Mouse (Mus musculus) stomach, embryonic 14.5 days (tissue): ENCODE measurements around the gene Gm28043. TPM values are rescaled to one million over a fixed set of nuclear protein-coding genes. Genes with fewer than 3 reads are reported as not detected.

ENCODE experiments used
- ATAC-seq: fragments of 200-750 bp; cut with Nextera tagmentation; 2 replicates; pipeline ENCODE4 v1.8.0; 2017; ENCODE audit warnings: low read depth, moderate TSS enrichment; ENCODE audit not compliant: insufficient number of reproducible peaks, insufficient read depth, low FRiP score
- H3K27ac ChIP-seq: fragments of 300-500 bp; sonication (generic); 2 replicates; pipeline ENCODE4 v1.5.1; 2014; ENCODE audit warnings: mild to moderate bottlenecking, low read length, moderate library complexity, mixed read lengths
- H3K27me3 ChIP-seq: fragments of 300-500 bp; sonication (generic); 2 replicates; pipeline ENCODE4 v1.6.1; 2014; ENCODE audit warnings: low read length, control low read depth, mixed read lengths; ENCODE audit not compliant: control insufficient read depth, insufficient read depth
- H3K36me3 ChIP-seq: fragments of 300-500 bp; sonication (generic); 2 replicates; pipeline ENCODE4 v1.6.1; 2014; ENCODE audit warnings: mild to moderate bottlenecking, control low read depth, low read length, moderate library complexity, mixed read lengths; ENCODE audit not compliant: control insufficient read depth, insufficient read depth
- H3K4me1 ChIP-seq: fragments of 300-500 bp; sonication (generic); 2 replicates; pipeline ENCODE4 v1.6.1; 2014; ENCODE audit warnings: low read length, control low read depth, mixed read lengths; ENCODE audit not compliant: control insufficient read depth, insufficient read depth
- H3K4me2 ChIP-seq: fragments of 300-500 bp; sonication (generic); replicated peaks from 2 replicates; pipeline ENCODE4 v1.6.1; 2014; ENCODE audit warnings: low read depth, low read length, control low read depth
- H3K4me3 ChIP-seq: fragments of 300-500 bp; sonication (generic); 2 replicates; pipeline ENCODE4 v1.5.1; 2014; ENCODE audit warnings: low read depth, low read length, control low read depth
- H3K9ac ChIP-seq: fragments of 300-500 bp; sonication (generic); replicated peaks from 2 replicates; pipeline ENCODE4 v1.6.1; 2014; ENCODE audit warnings: low read depth, mild to moderate bottlenecking, control low read depth, low read length, moderate library complexity, mixed read lengths
- H3K9me3 ChIP-seq: fragments of 300-500 bp; sonication (generic); 2 replicates; pipeline ENCODE4 v1.6.1; 2016; ENCODE audit warnings: low read depth, low read length, control low read depth; ENCODE audit not compliant: control insufficient read depth
- WGBS: fragments of 180-500 bp; shearing (Covaris S2); extraction: QIAGEN DNeasy Blood & Tissue Kit; methylation state at CpG from one replicate; pipeline ENCODE4 v1.1.7; 2014; 5-methylcytosine and 5-hydroxymethylcytosine counted together
- polyA plus RNA-seq: library from polyadenylated mRNA; unstranded; fragments of >200 nt; fragmentation: Nextera tagmentation; extraction: Ambion mirVana; gene quantifications from 2 replicates; pipeline ENCODE4 v1.2.1, GENCODE M21; 2014

Gene Gm28043
- 2.7 and 4.3 TPM in 2 replicates for polyA plus RNA-seq

DNA sequence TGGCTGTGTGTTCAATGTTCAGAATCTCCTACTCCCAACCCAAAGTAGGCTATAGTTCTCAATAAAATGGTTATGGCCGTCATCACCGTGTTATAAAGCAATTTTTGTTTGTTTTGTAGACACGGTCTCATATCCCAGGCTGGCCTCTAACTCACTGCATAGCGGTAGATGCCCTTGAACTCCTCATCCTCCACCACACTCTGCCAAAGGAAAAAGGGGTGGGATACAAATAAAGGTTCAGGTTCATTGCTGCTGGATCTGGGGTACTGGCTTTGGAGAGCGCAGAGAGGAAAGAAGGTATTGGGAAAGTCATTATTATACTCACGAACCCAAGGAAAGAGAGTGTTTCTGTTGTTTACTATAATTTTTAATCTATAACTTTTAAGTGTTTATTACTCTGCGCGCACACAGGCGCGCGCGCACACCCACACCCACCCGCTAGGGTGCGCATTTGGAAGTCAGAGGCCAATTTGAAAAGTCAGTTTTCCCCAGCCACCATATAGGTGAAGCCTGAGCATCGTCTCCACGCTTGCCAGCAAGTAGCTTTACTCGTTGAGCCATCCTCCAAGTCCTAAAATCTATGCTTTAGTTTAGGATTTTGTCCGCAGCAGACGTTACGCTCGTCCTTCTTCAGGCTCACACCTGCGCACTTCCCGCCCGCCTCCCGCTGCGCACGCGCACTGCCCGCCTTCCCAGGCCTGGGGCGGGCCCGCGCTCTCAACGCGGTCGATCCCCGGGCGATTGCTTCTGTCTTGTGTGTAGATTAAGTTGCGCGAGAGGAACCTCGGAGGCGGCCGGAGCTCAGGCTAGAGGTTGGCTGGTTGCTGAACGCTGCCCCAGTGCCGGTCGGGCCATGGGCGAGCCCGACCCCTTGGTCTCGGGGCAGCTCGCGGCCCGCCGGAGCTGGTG, at the start of gene Gm28043, which contains the start of gene Rnf8:
Gene Gm28043 (plus strand): TSS at position 762 of the 909 bp plus-strand sequence.
Gene Rnf8 (plus strand): TSS at position 676 of the 909 bp plus-strand sequence.
- peaks cover 7% of the 10 kb centered on the region; the same call in 1 of the 2 replicates for H3K36me3 ChIP-seq
- peak within 1 kb of the TSS; percentile 98 for H3K4me3 ChIP-seq
- WGBS: 2% methylated on average over 52 of the region's 52 CpGs

DNA sequence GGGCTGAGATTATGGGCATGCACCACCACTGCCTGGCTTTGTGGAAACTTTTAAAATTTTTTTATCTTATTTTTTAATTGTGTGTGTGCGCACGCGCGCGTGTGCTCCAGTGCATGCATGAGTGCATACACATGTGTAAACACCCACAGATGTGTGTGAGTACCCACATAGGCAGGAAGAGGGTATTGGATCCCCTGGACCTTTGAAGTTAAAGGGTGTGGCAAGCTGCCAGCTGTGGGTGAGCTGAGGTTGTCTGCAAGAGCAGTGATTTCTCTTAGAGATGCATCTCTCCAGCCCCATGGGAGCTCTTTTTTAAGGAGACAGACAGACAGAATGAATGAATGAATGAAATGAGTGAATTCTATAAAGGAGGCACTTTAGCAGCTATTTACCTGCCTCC, 49.2 kb upstream of the Gm28043 start:
- no peak overlapping the region for H3K4me3 ChIP-seq
- H3K36me3 ChIP-seq: peaks cover 21% of the 10 kb centered on the region; the same call in 1 of the 2 replicates
- H3K4me2 ChIP-seq: no peak overlapping the region
- H3K27ac ChIP-seq: no peak overlapping the region
- no peaks in the 10 kb centered on the region for H3K4me1 ChIP-seq
- H3K9me3 ChIP-seq: no peaks in the 10 kb centered on the region
- no peak overlapping the region for H3K9ac ChIP-seq
- no peak for ATAC-seq
- WGBS: 98% methylated on average over 5 of the region's 5 CpGs
- no peaks in the 10 kb centered on the region for H3K27me3 ChIP-seq

More for the DNA sequence above, at the start of gene Gm28043, which contains the start of gene Rnf8:
- no peaks in the 10 kb centered on the region for H3K9me3 ChIP-seq
- H3K4me2 ChIP-seq: peak within 1 kb of the TSS; percentile 81
- peak within 1 kb of the TSS; percentile 96 for H3K9ac ChIP-seq
- H3K27me3 ChIP-seq: no peaks in the 10 kb centered on the region
- peak; percentile 91 for ATAC-seq
- H3K4me1 ChIP-seq: peaks cover 23% of the 10 kb centered on the region
- peak within 1 kb of the TSS; percentile 94 for H3K27ac ChIP-seq

DNA sequence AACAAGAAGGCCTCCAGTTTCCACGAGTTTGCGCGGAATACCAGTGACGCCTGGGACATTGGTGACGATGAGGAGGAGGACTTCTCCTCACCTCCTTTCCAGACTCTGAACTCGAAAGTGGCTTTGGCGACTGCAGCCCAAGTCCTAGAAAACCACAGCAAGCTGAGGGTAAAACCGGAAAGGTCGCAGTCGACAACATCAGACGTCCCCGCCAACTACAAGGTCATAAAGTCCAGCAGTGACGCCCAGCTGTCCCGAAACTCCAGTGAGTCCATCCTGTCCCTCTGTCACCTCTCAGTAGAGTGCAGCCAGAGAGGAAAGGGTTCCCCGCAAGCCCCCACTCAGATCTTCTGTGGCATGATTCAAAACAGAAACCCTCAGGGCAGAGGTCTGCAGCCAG, 46.2 kb upstream of the Gm28043 start:
- WGBS: 89% methylated on average over 15 of the region's 15 CpGs
- Histone ChIP-seq H3K4me2 (no peak overlapping the region), H3K36me3 (peaks cover 41% of the 10 kb centered on the region)

DNA sequence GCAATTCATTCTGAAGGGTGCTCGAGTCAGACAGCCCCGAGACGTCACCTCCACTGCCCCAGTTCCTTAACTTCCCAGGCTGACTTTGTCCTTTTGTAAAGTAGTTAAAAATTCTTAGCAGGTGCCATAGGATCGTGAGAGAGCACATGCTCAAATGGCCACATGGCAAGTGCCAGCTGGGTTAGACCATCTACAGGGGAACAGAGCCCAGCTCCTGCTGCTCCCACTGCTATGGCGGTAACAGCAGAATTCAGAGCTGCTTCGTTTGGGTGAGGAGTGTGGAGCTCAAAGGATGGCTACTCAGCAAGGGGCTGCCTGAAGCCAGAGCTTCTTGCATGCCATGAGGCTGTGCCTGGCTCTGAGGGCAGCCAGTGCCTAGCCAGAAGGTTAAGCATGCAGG, 44.8 kb upstream of the Gm28043 start:
- H3K9ac ChIP-seq: no peak overlapping the region
- H3K4me1 ChIP-seq: no peaks in the 10 kb centered on the region
- no peak overlapping the region for H3K27ac ChIP-seq
- no peaks in the 10 kb centered on the region for H3K27me3 ChIP-seq
- no peak overlapping the region for H3K4me3 ChIP-seq
- H3K9me3 ChIP-seq: no peaks in the 10 kb centered on the region
- no peak for ATAC-seq
- no peak overlapping the region for H3K4me2 ChIP-seq
- H3K36me3 ChIP-seq: peaks cover 41% of the 10 kb centered on the region
- 87% methylated on average over 6 of the region's 6 CpGs for WGBS

More for the DNA sequence above, 46.2 kb upstream of the Gm28043 start:
- H3K27ac ChIP-seq: no peak overlapping the region
- no peaks in the 10 kb centered on the region for H3K4me1 ChIP-seq
- H3K27me3 ChIP-seq: no peaks in the 10 kb centered on the region
- no peaks in the 10 kb centered on the region for H3K9me3 ChIP-seq
- H3K4me3 ChIP-seq: no peak overlapping the region
- H3K9ac ChIP-seq: no peak overlapping the region
- no peak for ATAC-seq

DNA sequence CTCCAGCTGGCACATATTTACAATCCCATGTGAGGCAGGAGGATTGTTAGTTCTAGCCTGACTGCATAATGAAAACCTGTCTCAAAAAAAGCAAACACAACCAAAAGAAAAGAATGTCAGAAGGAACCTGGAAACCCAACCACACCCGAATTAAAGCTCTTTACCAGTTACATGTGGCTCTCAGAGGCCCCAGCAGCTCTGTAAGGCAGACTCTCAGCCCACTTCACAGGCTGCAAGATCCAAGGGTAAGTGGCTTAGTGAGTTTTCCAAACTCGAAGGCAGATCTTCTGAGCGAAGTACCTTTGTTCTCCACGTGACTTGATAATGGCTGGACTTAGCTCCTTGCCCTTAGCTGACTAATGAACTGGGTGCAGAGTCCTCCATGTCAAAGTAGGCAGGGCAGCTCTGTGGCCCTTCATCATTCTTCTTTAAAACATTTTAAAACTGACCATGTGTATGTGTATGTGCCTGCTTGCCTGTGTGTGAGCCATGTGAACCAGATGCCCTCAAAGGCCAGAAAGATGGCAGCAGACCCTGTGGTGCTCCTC, 35.0 kb upstream of the Gm28043 start:
- WGBS: 75% methylated on average over 4 of the region's 4 CpGs
- Histone ChIP-seq H3K27me3 (no peaks in the 10 kb centered on the region), H3K9ac (no peak overlapping the region), H3K4me3 (no peak overlapping the region), H3K36me3 (peaks cover 31% of the 10 kb centered on the region), H3K4me1 (no peaks in the 10 kb centered on the region), H3K9me3 (no peaks in the 10 kb centered on the region), H3K27ac (no peak overlapping the region), H3K4me2 (no peak overlapping the region)
- no peak for ATAC-seq

DNA sequence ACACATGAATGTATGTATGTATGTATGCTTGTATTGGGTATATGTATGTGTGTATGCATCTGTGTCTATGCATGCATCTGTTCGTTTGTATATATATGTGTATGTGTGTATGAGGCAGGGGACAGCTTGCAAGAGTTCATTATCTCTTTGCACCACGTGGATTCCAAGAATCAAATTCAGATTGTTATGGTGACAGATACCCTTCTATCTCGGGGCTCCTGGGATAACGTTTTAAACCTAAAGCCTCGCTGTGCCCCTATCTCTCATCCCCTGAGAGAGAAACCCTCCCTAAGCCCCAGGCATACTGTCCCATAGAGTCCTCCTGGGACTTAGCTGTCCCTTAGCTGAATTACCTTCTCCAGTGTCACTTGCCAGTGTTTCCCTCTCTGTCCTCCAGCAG, 31.1 kb upstream of the Gm28043 start:
- Histone ChIP-seq H3K4me3 (no peak overlapping the region), H3K36me3 (peaks cover 7% of the 10 kb centered on the region), H3K9me3 (no peaks in the 10 kb centered on the region), H3K4me1 (no peaks in the 10 kb centered on the region), H3K27me3 (no peaks in the 10 kb centered on the region), H3K4me2 (no peak overlapping the region), H3K27ac (no peak overlapping the region), H3K9ac (no peak overlapping the region)
- WGBS: 85% methylated on average over 5 of the region's 5 CpGs
- ATAC-seq: no peak

DNA sequence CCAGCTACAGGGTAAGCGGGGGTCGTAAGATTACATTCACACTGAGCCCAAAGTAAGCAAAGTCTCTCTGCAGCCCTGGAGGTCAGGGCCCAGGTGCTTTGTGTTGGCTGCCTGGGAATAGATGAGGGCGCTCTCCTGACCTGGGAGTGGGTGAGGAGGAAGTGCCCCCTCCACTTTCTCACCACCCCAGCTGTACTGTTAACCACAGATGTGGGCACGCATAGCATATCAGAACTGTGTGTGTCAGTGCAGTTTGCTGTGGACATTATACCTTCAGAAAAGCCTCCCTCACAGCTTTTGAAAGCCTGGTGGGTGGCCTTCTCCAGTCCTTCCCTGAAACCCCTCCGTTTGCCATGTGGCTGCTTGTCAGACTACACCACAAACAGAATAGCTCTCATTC, 30.4 kb upstream of the Gm28043 start:
- no peak overlapping the region for H3K9ac ChIP-seq
- ATAC-seq: no peak
- WGBS: 56% methylated on average over 5 of the region's 5 CpGs

DNA sequence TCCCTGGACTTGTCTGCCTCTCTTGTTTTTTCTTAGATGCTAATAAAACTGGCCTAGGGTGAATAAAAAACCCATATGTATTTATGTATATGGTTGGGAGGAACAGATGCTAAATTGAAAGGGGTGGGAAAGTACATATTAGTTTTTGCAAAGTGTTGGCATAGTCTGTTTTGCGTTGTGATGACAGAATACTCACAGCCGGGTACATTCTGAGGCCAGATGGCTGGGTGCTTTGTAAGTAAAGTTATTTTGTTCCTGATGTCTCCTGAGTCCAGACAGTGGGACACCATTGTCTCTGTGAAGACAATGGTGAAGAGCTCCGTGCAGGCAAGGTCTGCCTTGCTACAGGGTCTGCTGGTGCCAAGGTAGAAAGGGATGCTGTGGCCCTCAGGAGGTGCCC, 29.9 kb upstream of the Gm28043 start:
- Histone ChIP-seq H3K4me3 (no peak overlapping the region), H3K9ac (no peak overlapping the region), H3K4me1 (no peaks in the 10 kb centered on the region), H3K27ac (no peak overlapping the region), H3K27me3 (no peaks in the 10 kb centered on the region), H3K36me3 (peaks cover 1% of the 10 kb centered on the region; the same call in 1 of the 2 replicates), H3K9me3 (no peaks in the 10 kb centered on the region), H3K4me2 (no peak overlapping the region)
- ATAC-seq: no peak
- WGBS: 86% methylated on average over 3 of the region's 3 CpGs

More for the DNA sequence above, 30.4 kb upstream of the Gm28043 start:
- H3K4me1 ChIP-seq: no peaks in the 10 kb centered on the region
- peaks cover 6% of the 10 kb centered on the region for H3K36me3 ChIP-seq
- H3K27me3 ChIP-seq: no peaks in the 10 kb centered on the region
- H3K4me3 ChIP-seq: no peak overlapping the region
- no peaks in the 10 kb centered on the region for H3K9me3 ChIP-seq
- H3K4me2 ChIP-seq: no peak overlapping the region
- H3K27ac ChIP-seq: no peak overlapping the region
